In the genomic region with DNA sequence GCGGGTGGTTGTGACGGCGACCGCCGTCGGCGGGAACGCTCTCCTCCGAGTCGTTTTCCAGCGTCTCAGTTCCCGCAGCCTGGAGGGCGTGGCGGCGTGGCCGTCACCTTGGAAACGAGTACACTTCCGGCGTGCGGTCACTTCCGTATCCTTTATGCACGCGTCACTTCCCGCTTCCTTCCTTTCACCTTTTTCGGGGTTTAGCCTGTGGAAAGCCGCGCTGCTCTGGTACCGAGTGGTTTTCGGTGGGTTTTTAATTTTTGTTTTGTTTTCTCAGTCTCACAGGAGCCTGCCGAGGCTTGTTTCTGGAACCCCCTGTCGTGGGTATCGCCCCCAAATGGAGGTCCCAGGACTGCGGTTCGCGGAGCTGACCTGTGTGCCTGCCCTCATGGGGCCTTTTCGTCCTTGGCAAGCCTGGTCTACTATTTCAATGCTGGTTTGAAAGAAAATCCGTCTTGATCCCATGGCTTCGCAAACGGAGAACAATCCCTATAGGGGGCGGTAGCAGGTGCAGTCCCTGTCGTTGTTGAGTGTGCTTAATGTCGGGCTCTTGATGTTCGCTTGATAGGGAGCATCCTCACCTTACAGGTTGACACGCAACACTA, we compare ENCODE assay signal across 1 mouse cellular context.
A peak's percentile ranks its signal among the peaks of the same experiment; 100 is the strongest.
TF ChIP-seq lines count a peak whose summit lies in the region.

Ankrd42 (minus strand) TSS at position 122 of the 605 bp plus-strand sequence.

TF ChIP-seq in CH12.LX, 34 proteins besides CTCF, POLR2A, EP300 and RAD21 (continued from another document):
- TF ChIP-seq JUN (IDR thresholded peaks at IDR 0.05; ENCODE audit: insufficient read depth, low read depth, low read length) (0 out of 2 replicates have a peak, but pooled peaks have one; percentile 48), RCOR1 (conservative IDR thresholded peaks at IDR 0.05; ENCODE audit: low read depth, low read length) (0 out of 2 replicates have a peak, but pooled peaks have one; percentile 18), ETS1 (conservative IDR thresholded peaks at IDR 0.05; ENCODE audit: low read depth, low read length) (no peak), BHLHE40 (IDR thresholded peaks at IDR 0.05; ENCODE audit: low read depth, low read length) (no peak), NELFE (IDR thresholded peaks at IDR 0.05; ENCODE audit: low read depth, low read length) (peak; percentile 82), MXI1 (IDR thresholded peaks at IDR 0.05; ENCODE audit: low read depth, low read length) (peak; percentile 99), ZC3H11A (IDR thresholded peaks at IDR 0.05; ENCODE audit: low read depth, low read length) (no peak), MAFK (IDR thresholded peaks at IDR 0.05; ENCODE audit: insufficient replicate concordance, low read length) (no peak), MAZ (IDR thresholded peaks at IDR 0.05; ENCODE audit: low read depth, low read length) (no peak), GABPA (IDR thresholded peaks at IDR 0.05; ENCODE audit: insufficient replicate concordance, low read depth, low read length) (no peak; the same call in 1 of the 2 replicates), ZNF384 (IDR thresholded peaks at IDR 0.05; ENCODE audit: low read depth, low read length) (no peak), CHD2 (IDR thresholded peaks at IDR 0.05; ENCODE audit: low read length) (no peak), E2F4 (IDR thresholded peaks at IDR 0.05; ENCODE audit: insufficient replicate concordance, low read depth, low read length) (no peak), TCF12 (IDR thresholded peaks at IDR 0.05; ENCODE audit: low read depth, low read length) (0 out of 2 replicates have a peak, but pooled peaks have one; percentile 41), IRF4 (IDR thresholded peaks at IDR 0.05; ENCODE audit: low read depth, low read length) (0 out of 2 replicates have a peak, but pooled peaks have one; percentile 11), POLR2AphosphoS2 (IDR thresholded peaks at IDR 0.05; ENCODE audit: low read depth, low read length) (peak; percentile 48; the same call in 1 of the 2 replicates)
